Mouse (Mus musculus): Measurements from ENCODE around the gene Stk32c. TPM values are rescaled to one million over a fixed set of nuclear protein-coding genes. Genes with fewer than 3 reads are reported as not detected.

Stk32c gene
- total RNA-seq, 2 experiments from 2014 or later: not detected

DNA sequence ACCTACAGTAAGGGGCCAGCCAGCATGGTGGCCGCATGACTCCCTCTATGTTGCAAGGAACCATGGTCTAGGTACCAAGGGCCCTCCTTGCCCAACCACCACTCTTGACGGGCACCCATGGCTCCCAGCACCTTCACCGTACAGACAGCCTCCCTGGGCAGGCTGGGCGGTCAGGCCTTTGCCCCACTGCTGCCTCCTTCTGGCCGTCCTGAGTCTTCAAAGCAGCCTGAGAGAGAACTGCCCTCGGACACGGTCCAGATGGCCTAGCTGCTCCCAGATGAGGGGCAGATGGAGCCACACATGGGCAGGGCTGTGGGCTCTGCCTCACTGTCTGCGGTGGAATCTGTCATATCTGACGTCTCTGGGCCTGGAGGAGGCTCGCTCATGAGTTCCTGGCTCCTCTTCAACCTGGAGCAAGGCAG lies 109.1 kb downstream of the Stk32c start:
- peak; percentile 24; the same call in 1 of the 2 replicates for ATAC-seq (replicated peaks; ENCODE audit: poor library complexity, severe bottlenecking)

DNA sequence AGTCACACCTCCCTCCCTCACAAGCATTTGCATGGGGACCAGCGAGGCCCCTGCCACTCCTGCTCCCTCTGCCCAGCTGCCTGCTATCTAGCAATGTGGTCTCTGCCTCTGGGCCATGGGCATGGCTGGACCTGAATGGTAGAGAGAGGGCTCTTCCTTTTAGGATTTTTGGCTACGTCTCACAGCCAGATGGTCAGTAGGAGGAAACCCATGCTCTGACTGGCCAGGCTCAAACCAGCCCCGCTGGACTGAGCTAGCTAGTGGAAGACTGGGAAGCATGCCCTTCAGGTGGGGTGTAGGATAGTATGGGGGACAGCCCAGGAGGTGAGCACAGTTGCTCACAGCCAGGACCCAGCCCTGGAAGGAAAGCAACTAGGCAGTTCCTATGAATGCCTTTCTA lies 111.3 kb downstream of the Stk32c start:
- no peak for ATAC-seq (replicated peaks; ENCODE audit: poor library complexity, severe bottlenecking)

DNA sequence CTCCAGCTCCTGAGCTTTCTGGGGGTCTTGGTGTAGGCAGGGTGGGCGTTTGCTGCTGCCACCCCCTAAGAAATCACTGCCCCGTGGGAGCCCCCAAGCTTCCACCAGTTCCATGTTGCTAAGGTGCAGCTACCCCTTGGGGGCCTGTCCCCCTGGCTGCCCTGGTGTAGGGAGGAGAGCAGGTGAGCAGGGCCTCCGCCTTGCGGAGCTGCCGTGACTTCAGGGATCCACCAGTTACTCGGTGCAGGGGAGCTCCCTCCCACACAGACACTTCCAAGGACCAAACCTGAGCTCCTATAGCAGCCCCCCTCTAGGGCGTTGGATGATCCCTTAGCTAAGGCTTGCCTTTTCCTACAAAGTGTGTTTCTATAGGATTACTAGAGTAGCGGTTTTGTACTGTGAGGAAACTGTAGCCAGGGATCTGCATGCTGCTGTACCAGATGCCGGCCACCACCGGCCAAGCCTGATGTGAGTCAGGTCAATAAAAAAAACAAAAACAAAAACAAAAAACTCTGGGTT lies 111.8 kb downstream of the Stk32c start:
- ATAC-seq (replicated peaks; ENCODE audit: poor library complexity, severe bottlenecking): no peak

DNA sequence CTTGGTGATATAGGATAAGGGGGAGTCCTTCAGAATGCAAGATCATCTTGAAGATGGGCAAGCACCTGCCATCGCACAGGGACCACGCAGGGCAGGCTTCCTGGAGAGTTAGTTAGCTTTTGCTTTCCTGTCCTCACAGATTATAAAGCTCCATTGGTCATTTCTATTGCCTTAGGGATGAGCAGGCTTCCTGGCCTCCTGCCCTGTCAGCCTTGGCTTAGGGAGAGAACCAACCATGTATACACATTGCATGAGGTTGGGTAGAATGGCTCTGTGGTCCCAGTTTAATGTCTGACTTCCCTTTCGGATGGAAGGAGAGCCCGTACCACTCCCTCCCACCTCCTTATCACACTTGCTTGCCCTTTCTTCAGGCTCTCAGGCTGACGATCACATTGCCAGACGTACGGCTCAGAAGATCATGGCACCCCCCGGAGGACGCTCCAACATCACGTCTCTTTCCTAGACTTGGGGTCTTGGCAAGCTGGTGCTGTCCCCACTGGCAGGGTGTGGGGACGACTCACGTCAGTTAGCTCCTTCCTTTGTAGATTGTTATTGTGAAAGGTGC lies 112.5 kb downstream of the Stk32c start:
- no peak for ATAC-seq (replicated peaks; ENCODE audit: poor library complexity, severe bottlenecking)

DNA sequence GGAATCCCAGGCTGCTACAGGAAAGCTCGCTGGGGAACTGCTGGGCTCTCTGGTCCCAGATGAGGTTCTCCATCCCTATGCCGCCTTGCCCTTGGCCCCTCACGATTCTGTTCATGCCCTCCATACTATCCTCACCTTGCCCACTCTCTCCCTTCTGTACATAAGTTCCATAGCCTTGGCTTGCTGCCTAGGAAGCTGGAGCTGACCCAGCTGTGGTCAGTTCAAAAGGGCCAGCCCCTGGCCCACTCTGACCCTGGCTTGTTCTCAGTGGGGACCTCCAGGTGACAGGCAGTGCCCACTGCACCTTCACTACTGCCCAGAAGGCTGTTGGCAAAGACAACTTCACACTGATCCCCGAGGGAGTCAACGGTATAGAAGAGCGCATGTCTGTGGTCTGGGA lies 116.7 kb downstream of the Stk32c start:
- no peak for ATAC-seq (replicated peaks; ENCODE audit: poor library complexity, severe bottlenecking)

DNA sequence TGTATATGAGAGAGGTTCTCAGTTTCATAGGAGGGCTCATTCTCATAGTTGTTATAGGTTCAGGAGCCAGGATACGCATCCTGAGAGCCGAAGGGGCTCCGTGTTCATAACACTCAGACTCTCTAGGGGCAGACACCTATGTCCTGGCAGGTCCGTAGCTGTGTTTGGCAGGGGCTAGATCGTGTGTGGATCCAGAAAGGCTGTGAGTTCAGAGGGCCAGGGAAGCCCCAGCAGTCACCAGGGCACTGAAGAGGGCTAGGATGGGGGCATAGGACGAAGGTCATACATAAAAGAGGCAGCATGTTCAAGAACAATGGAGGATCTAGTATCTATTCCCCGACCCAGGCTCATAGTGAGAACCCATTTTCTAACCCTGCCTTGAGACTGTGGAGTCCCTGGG lies 117.8 kb downstream of the Stk32c start:
- ATAC-seq (replicated peaks; ENCODE audit: poor library complexity, severe bottlenecking): no peak

DNA sequence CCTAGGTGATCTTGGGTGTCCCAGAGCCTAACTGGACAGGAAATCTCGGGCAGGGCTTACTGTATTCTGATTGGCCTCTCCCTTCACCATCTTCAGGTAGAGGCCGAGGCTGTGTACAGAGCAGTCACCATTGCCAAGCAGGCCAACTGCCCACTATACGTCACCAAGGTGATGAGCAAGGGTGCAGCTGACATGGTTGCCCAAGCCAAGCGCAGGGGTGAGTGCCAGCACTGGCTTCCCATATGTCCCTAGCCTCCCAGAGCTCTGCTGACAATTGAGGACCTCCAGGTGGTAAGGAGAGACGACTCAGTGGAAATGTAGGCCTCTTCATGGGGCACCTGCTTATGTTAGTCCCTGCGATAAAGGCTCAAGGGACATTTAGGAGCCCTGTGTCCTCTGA lies 118.3 kb downstream of the Stk32c start:
- ATAC-seq (replicated peaks; ENCODE audit: poor library complexity, severe bottlenecking): no peak

DNA sequence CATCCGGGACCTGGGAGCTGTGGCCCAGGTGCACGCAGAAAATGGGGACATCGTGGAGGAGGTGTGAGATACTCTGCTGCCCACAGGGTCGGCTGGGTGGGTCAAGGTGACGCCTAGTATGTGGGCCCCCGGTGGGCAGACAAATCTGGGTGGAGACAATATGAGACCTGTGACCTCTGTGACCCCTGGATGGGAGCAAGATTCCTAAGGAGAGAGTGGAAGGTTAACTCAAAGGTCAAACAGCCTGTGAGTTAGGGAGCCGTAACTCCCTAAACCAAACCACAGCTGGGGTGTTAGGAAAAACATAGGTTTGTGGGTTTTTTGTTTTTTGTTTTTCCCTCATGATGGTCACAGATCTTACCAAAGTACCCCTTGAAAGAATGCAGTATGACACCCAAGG lies 119.3 kb downstream of the Stk32c start:
- no peak for ATAC-seq (replicated peaks; ENCODE audit: poor library complexity, severe bottlenecking)

DNA sequence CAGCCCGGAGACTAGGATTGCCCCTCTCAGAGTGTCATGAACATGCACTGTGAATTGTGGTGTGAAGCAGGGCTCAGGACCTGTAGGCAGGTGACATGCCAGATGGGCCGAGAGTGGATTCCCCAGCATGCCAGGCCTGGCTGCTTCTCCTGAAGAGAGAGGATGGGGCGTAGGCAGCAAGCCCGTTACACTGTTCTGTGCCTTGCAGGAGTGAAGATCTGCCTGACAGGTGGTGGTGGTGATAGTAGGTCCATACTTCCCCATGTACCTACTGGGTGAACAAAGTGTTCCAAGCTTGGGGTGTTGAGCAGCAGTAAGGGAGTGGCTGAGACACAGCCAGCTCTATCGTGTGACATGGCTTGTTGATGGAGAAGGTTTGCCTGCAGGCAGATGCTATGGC lies 120.0 kb downstream of the Stk32c start:
- ATAC-seq (replicated peaks; ENCODE audit: poor library complexity, severe bottlenecking): no peak

DNA sequence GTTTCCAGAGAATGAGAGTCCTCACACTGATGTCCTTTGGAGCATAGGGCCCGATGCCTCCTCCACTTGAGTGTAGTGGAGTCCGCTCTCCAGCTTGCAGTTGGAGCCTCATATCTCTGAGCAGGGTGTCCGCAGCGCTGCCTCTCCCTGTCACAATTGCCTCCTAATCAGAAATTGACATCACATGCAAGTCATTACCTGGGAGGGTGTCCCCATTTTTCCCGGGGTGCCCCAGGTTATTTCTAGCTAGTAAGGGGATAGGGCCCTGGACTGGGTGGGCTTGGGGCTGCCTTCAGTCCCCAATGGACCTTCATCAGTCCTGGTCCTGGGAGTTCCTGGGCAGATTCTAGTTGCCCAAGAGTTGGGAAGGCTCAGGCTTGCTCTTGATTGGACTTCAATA lies 120.4 kb downstream of the Stk32c start:
- no peak for ATAC-seq (replicated peaks; ENCODE audit: poor library complexity, severe bottlenecking)

DNA sequence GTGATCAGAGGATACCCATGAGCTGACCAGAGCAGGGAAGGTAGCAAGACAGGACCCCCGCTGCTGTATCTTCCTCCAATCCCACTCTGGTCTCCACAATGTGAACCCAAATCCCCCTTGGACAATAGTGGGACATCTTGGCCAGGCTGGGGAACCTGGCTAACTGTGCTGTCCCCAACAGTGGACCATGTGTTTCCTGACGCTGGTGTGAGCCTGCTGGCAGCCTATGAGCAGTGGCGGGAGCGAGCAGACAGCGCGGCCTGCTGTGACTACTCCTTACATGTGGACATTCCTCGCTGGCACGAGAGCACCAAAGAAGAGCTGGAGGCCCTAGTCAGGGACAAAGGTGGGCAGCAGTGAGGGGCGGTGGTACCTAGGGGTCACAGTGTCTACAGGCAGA lies 121.4 kb downstream of the Stk32c start:
- no peak for ATAC-seq (replicated peaks; ENCODE audit: poor library complexity, severe bottlenecking)

DNA sequence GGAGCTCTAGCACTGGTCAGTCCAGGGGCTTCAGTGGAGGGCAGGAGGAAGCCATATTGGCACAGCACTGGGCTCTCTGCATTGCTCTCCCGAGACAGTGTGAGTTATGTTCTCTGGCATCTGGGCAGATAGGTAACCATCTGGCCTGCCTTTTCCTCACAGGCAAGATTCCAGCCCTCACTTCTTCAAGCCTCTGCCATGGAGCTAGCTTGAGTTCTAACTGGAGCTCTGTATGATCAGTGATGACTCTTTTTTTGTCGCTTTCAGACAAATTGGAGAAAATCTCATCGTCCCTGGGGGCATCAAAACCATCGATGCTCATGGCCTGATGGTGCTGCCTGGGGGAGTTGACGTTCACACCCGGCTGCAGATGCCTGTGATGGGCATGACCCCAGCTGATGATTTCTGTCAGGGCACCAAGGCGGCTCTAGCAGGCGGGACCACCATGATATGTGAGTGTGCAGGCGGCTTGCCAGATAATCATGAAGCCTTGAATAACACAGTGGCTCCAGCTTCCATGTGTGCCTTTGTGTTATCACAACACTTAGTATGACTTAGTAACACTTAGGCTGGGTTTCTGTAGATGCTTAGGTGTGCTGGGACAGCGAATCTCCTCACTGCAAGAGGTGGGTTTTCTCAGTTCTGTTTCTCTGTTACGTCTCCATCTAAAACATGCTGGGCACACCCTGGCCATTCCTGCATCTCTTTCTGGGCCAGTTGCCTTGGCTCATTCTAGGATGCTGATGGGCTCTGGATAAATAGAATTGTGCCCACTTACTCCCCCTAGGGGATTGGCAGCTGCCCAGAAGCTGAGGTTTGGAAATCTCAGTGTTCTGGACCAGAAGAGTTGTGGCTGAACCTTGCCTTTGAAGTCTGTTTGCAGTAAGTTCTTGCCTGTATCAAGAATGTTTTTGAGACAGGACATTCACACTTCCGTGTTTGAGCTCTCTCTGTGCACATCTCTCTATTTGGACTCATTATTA lies 122.9 kb downstream of the Stk32c start:
- ATAC-seq (replicated peaks; ENCODE audit: poor library complexity, severe bottlenecking): no peak

DNA sequence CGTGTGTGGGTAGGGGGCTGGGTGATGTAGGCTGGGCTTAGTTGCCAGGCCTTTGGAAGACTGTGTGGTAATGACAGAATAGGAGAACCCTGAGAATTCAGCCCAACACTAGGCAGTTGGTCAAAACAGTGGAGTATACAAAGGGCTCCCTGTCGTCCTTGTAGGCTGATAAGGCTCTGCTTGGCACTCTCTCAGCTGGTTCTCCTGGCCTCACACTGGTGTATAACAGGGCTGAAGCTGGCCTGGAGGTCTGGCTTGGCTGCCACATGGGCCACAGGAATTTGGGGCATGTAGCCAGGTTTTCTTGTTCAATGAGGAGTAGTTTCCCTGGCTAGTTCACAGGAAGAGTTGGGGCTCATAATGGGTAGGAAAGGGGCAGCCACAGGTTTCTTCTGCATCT lies 125.3 kb downstream of the Stk32c start:
- no peak for ATAC-seq (replicated peaks; ENCODE audit: poor library complexity, severe bottlenecking)

DNA sequence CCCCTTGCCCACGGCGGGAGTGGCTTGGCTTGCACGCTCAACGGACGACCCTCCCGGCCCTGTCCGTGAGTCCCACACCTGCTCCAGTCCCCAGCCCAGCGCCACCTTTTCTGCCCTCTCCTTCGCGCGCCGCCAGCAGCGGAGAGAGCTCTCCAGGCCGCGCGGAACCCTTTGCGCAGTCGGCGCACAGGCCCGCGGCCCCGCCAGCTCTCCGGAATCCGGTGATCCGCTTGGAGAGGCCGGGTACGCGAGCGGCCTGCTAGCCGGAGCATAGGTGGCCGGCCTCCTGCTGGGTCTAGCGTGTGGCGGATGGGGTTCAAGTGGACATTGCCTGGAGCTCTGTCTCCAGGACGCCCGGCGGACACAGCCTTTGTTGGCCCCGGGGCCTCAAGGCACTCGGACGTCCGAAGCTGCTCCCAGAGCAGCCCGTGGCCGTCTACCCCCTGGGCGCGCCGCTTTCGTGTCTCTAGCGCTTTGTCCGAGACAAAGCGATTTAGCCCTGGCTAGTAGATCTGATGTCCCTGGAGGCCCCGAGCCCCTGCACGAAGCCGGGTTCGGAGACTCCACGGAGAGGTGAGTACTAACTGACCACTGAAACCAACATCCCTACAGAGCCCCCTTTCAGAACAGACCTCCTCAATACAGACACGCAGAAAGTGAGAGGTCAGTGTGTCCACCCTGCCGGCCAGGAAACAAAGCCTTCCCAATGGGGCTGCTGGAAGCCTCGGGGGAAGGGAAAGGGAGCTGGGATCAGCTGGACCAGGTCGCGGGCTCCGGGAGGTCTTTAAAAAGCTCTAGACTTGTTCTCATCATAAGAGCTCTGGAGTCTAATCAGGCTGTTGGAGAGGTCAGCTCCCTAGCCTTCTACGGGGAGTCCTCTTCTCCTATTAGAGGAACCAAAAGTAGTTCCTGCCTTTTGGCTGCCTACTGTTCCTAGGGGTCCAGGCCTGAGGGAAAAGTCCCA lies 126.6 kb downstream of the Stk32c start:
- no peak for ATAC-seq (replicated peaks; ENCODE audit: poor library complexity, severe bottlenecking)

DNA sequence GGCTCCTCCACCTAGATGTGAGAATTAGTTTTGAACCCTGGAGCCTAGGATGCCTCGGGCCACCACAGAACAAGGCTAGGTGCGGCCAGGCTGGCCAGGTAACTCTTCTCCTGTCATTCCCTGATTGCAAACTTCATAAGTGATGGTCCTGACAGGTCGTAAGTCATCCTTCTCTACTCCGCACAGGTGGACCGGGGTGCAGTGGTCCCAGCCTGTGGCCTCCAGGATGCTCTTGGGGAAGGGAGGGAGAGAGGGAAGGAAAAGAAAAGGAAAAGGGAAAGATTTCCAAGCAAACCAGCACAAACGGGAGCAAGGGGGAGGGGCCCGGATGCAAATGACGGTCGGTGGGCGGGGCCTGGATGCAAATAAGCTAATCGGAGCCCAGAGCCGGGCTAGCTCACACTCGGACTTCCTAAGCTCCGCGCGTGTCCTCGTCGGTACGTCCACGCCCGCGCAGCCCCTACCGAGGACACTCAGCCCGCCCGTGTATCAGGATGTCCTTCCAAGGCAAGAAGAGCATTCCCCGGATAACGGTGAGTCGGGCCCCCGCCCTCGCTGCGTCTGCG lies 127.4 kb downstream of the Stk32c start, which contains the start of gene Dpysl4:
Gene Dpysl4, plus strand, starts transcription at position 373 of the 566 bp plus-strand sequence.
- ATAC-seq (replicated peaks; ENCODE audit: poor library complexity, severe bottlenecking): no peak

DNA sequence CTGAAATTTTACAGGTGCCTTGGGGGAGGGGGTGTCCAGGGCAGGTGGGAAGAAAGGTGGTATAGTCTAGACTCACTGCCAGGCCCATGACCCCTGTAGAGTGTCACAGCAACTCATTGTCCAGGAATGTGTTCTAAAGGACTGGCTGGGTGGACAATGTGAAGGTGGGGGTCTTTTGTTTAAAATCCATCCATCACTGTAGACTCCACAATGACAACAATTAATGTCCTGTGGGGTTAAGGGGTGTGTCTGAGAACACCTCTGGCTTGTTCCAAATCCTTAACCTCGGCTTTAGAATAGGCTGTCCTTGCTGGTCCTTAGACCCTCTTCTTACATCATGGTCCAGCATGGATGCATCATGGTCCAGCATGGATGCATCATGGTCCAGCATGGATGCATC lies 128.8 kb downstream of the Stk32c start:
- ATAC-seq (replicated peaks; ENCODE audit: poor library complexity, severe bottlenecking): no peak

DNA sequence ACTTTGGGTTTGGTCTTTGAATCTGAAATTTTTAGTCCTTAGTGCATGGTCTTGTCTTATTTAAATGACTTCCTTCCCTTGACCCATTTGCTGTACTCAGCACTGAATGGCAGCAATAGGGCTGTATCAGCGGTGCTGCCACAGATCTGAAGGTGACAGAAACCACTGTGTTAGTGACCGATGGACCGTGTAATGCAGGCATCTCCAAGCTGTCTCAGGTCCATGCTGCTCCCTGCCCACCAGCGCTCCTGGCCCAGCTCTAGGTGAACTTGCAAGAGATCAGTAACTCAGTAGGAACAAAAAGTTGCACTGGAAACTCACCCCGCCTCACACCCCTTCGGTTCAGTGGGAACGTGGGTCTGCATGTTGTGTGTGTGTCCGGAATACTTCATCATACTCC lies 130.8 kb downstream of the Stk32c start:
- no peak for ATAC-seq (replicated peaks; ENCODE audit: poor library complexity, severe bottlenecking)

DNA sequence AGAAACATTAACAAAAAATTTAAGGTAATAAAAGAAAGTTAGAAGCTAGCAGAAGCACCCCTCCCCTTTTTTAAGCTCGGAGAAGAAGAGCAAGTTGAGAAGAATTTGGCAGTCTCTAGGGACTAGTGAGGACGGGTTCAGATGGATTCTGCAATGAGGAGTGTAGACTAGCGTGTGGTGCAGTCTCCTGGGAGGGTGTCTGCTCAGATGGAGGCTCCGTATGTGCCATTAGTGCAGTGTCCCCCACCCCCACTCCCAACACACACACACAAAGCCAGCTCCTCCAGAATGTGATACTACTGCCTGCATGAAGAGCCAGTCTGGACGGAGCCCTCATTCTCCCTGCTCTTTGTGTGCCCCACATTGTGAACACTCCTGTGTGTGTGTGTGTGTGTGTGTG lies 131.9 kb downstream of the Stk32c start:
- ATAC-seq (replicated peaks; ENCODE audit: poor library complexity, severe bottlenecking): no peak

DNA sequence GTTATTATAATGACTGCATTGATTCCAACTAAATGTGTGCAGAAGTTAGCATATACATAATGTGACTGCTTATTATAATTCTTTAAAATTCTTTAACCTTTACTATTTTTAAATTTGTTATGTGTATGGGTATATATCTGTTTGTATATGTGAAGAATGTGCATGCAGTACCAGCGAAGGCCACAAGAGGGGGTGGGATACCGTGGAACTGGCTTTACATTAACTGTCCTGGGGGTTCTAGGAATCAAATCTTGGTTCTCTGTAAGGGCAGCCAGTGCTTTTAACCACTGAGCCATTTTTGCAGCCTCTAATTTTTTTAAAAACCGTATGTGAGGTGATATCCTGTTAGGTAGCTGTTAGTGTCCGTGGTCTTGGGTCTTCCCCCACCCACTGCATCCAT lies 132.4 kb downstream of the Stk32c start:
- no peak for ATAC-seq (replicated peaks; ENCODE audit: poor library complexity, severe bottlenecking)

DNA sequence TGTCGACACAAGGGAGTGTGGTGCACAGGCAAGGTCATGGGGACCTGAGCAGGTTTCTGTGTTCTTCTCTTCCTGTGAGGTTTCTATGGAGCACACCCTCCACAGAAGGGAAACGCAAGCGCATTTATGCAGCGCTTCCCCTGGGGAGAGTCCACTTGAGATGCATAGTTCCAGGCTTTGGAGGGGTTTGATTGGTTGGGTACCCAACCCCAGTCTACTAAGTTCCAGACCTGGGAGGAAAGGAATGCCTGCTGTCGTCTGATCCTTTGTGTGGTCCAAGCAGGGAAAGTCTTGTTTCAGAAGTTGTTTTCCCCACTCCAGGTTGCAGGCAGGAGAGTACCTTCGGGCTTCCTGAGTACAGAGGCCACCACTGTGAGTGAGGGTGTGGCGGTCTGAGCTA lies 134.0 kb downstream of the Stk32c start:
- no peak for ATAC-seq (replicated peaks; ENCODE audit: poor library complexity, severe bottlenecking)

All from granulocyte monocyte progenitor cell, adult 5-6 weeks (primary cell).